Mouse (Mus musculus): ENCODE results near the gene Ly6g6c. TPM values are rescaled to one million over a fixed set of nuclear protein-coding genes. Genes with fewer than 3 reads are reported as not detected.

Gene Ly6g6c
- polyA plus RNA-seq, 1 experiment from 2014 or later, result not detected

DNA sequence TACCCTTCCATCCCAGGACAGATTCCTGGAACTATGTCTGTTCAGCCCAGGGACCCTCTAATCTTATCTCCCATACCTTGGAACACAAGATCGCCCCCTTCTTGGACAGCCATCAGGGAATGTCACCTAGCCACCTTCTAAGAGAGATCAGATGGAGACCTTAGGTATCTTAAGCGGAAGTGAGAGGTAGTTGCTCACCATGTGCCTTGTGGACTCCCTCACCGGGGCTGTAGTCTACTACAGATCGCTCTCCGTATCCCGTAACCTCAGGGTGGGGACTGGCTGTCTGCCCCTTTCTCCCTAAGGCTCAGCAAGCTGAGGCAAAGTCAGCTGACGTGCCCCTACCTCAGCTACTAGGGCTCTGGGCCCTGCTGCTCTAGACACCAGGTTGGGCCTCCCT lies 38.9 kb downstream of the Ly6g6c start:
- Histone ChIP-seq H3K36me3 (ENCODE audit: control insufficient read depth, insufficient read depth, low read length) (peaks cover 13% of the 10 kb centered on the region), H3K9me3 (replicated peaks; ENCODE audit: control insufficient read depth, low read length) (no peaks in the 10 kb centered on the region), H3K27me3 (ENCODE audit: control insufficient read depth, insufficient read depth, low read length) (no peaks in the 10 kb centered on the region), H3K4me3 (ENCODE audit: low read depth, low read length) (no peak overlapping the region), H3K4me1 (ENCODE audit: control insufficient read depth, insufficient read depth, low read length) (peaks cover 10% of the 10 kb centered on the region), H3K9ac (ENCODE audit: low read depth, low read length) (no peak overlapping the region), H3K4me2 (no peak overlapping the region), H3K27ac (ENCODE audit: low read depth, low read length) (no peak overlapping the region)
- WGBS (ENCODE audit: insufficient replicate concordance), result 79% methylated on average over 7 of the region's 7 CpGs
- no peak for ATAC-seq (replicated peaks; ENCODE audit: insufficient number of reproducible peaks, low FRiP score, low TSS enrichment)

DNA sequence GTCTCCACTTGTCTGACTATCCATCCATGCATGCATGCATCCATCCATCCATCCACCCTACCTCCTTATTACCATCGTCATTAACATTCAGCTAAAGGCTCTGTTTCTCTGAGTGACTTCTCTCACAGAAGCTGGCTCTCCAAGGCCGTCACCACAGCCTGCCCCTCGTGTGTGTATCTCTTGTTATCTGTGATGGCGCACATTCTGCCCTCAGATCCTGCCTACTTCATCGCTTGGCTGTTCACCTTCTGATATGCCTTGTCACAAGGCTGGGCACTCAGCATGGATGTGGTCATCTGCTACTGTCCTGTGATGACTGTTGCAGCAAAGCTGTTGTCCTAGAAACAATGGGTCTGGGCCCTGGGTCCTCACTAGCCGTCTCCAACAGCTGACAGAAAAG lies 39.6 kb downstream of the Ly6g6c start:
- ATAC-seq (replicated peaks; ENCODE audit: insufficient number of reproducible peaks, low FRiP score, low TSS enrichment), result no peak
- Histone ChIP-seq H3K36me3 (ENCODE audit: control insufficient read depth, insufficient read depth, low read length) (peaks cover 13% of the 10 kb centered on the region), H3K27ac (ENCODE audit: low read depth, low read length) (no peak overlapping the region), H3K27me3 (ENCODE audit: control insufficient read depth, insufficient read depth, low read length) (no peaks in the 10 kb centered on the region), H3K9me3 (replicated peaks; ENCODE audit: control insufficient read depth, low read length) (no peaks in the 10 kb centered on the region), H3K4me2 (no peak overlapping the region), H3K9ac (ENCODE audit: low read depth, low read length) (no peak overlapping the region), H3K4me1 (ENCODE audit: control insufficient read depth, insufficient read depth, low read length) (peaks cover 10% of the 10 kb centered on the region), H3K4me3 (ENCODE audit: low read depth, low read length) (no peak overlapping the region)
- WGBS (ENCODE audit: insufficient replicate concordance), result 53% methylated on average over 6 of the region's 6 CpGs

GRCm38 (mm10) chr17:35105740-35106389 lies 40.7 kb downstream of the Ly6g6c start:
- H3K9me3 ChIP-seq (replicated peaks; ENCODE audit: control insufficient read depth, low read length), result no peaks in the 10 kb centered on the region
- H3K27me3 ChIP-seq (ENCODE audit: control insufficient read depth, insufficient read depth, low read length), result no peaks in the 10 kb centered on the region
- ATAC-seq (replicated peaks; ENCODE audit: insufficient number of reproducible peaks, low FRiP score, low TSS enrichment), result no peak
- WGBS (ENCODE audit: insufficient replicate concordance), result 25% methylated on average over 13 of the region's 13 CpGs
- H3K27ac ChIP-seq (ENCODE audit: low read depth, low read length), result no peak overlapping the region
- H3K4me3 ChIP-seq (ENCODE audit: low read depth, low read length), result no peak overlapping the region
- H3K36me3 ChIP-seq (ENCODE audit: control insufficient read depth, insufficient read depth, low read length), result peaks cover 10% of the 10 kb centered on the region; the same call in 1 of the 2 replicates
- no peak overlapping the region for H3K9ac ChIP-seq (ENCODE audit: low read depth, low read length)
- peaks cover 12% of the 10 kb centered on the region for H3K4me1 ChIP-seq (ENCODE audit: control insufficient read depth, insufficient read depth, low read length)
- H3K4me2 ChIP-seq, result no peak overlapping the region

DNA sequence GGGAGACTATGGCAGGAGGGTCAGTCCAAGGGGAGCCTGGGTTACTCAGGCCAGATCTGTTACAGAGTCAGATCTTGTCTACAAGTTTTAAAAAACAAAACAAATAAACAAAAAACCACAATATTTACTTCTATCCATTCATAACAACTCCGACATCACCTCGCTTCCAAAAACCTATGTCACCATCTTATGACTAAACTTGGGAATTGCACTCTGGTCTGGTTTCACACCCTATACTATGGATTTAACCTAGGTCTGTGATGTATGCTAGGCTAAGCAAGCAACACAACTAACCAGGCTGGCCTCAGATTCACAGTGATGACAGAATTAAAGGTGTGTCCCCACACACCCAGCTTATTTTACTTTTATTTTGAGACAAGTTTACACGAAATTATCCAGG lies 41.3 kb downstream of the Ly6g6c start:
- H3K9ac ChIP-seq (ENCODE audit: low read depth, low read length), result no peak overlapping the region
- no peaks in the 10 kb centered on the region for H3K27me3 ChIP-seq (ENCODE audit: control insufficient read depth, insufficient read depth, low read length)
- no peak overlapping the region for H3K27ac ChIP-seq (ENCODE audit: low read depth, low read length)
- ATAC-seq (replicated peaks; ENCODE audit: insufficient number of reproducible peaks, low FRiP score, low TSS enrichment), result no peak
- H3K36me3 ChIP-seq (ENCODE audit: control insufficient read depth, insufficient read depth, low read length), result peaks cover 6% of the 10 kb centered on the region; the same call in 1 of the 2 replicates
- H3K4me3 ChIP-seq (ENCODE audit: low read depth, low read length), result no peak overlapping the region
- peaks cover 13% of the 10 kb centered on the region for H3K4me1 ChIP-seq (ENCODE audit: control insufficient read depth, insufficient read depth, low read length)
- 68% methylated on average over 3 of the region's 3 CpGs for WGBS (ENCODE audit: insufficient replicate concordance)
- H3K9me3 ChIP-seq (replicated peaks; ENCODE audit: control insufficient read depth, low read length), result no peaks in the 10 kb centered on the region
- no peak overlapping the region for H3K4me2 ChIP-seq

DNA sequence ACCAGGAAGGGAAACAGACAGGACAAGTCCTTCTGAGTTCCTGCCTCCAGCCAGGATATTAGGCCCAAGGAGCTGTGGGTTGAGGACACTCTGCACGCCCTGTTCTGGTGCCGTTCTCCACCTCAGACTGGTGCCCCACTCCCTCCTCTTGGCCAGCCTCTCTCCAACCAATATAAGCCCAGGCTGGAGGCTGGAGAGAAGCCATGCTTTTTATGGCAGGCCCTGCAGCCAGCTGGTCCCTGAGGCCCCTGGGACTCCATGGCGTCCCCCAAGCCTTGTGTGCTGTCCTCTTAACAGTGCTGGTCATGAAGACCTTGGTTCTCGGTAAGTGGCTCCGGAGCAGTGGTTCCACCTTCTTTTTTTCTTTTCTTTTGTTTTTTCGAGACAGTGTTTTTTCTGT lies 42.9 kb downstream of the Ly6g6c start, which contains the start of gene Ly6g5c:
Ly6g5c (plus strand) TSS at position 183 of the 400 bp plus-strand sequence.
- Histone ChIP-seq H3K4me2 (no peak within 1 kb of the TSS), H3K36me3 (ENCODE audit: control insufficient read depth, insufficient read depth, low read length) (no peaks in the 10 kb centered on the region), H3K4me3 (ENCODE audit: low read depth, low read length) (no peak within 1 kb of the TSS), H3K9ac (ENCODE audit: low read depth, low read length) (no peak within 1 kb of the TSS), H3K27ac (ENCODE audit: low read depth, low read length) (no peak within 1 kb of the TSS), H3K4me1 (ENCODE audit: control insufficient read depth, insufficient read depth, low read length) (peaks cover 5% of the 10 kb centered on the region; the same call in 1 of the 2 replicates), H3K9me3 (replicated peaks; ENCODE audit: control insufficient read depth, low read length) (no peaks in the 10 kb centered on the region), H3K27me3 (ENCODE audit: control insufficient read depth, insufficient read depth, low read length) (no peaks in the 10 kb centered on the region)
- ATAC-seq (replicated peaks; ENCODE audit: insufficient number of reproducible peaks, low FRiP score, low TSS enrichment), result no peak
- 77% methylated on average over 6 of the region's 6 CpGs for WGBS (ENCODE audit: insufficient replicate concordance)

DNA sequence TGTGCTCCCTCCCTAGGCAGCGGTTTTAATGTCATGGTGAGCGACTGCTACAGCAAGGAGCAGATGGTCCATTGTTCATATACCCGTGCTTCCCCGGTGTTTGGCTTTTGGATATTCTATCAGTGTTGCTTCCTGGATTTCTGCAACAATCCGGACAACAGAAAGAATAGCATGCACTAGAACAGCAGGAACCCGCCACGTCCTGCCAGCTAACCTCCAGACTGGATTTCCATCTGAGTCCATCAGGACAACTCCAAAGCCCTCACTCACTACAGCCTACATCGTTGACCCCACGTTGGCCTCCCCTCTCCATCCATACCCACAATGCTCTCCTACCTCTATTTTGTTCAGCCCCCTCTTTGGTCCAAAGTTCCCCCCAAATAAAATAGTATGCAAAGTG lies 46.6 kb downstream of the Ly6g6c start:
- H3K36me3 ChIP-seq (ENCODE audit: control insufficient read depth, insufficient read depth, low read length), result 0 out of 2 replicates have a peak, but pooled peaks cover 6% of the 10 kb centered on the region
- peak overlapping the region; percentile 41; the same call in 1 of the 2 replicates for H3K27ac ChIP-seq (ENCODE audit: low read depth, low read length)
- no peak overlapping the region for H3K9ac ChIP-seq (ENCODE audit: low read depth, low read length)
- no peaks in the 10 kb centered on the region for H3K27me3 ChIP-seq (ENCODE audit: control insufficient read depth, insufficient read depth, low read length)
- 0 out of 2 replicates have a peak, but pooled peaks cover 3% of the 10 kb centered on the region for H3K4me1 ChIP-seq (ENCODE audit: control insufficient read depth, insufficient read depth, low read length)
- peak overlapping the region; percentile 19 for H3K4me2 ChIP-seq
- no peak for ATAC-seq (replicated peaks; ENCODE audit: insufficient number of reproducible peaks, low FRiP score, low TSS enrichment)
- 55% methylated on average over 9 of the region's 9 CpGs for WGBS (ENCODE audit: insufficient replicate concordance)
- H3K9me3 ChIP-seq (replicated peaks; ENCODE audit: control insufficient read depth, low read length), result no peaks in the 10 kb centered on the region
- H3K4me3 ChIP-seq (ENCODE audit: low read depth, low read length), result no peak overlapping the region

DNA sequence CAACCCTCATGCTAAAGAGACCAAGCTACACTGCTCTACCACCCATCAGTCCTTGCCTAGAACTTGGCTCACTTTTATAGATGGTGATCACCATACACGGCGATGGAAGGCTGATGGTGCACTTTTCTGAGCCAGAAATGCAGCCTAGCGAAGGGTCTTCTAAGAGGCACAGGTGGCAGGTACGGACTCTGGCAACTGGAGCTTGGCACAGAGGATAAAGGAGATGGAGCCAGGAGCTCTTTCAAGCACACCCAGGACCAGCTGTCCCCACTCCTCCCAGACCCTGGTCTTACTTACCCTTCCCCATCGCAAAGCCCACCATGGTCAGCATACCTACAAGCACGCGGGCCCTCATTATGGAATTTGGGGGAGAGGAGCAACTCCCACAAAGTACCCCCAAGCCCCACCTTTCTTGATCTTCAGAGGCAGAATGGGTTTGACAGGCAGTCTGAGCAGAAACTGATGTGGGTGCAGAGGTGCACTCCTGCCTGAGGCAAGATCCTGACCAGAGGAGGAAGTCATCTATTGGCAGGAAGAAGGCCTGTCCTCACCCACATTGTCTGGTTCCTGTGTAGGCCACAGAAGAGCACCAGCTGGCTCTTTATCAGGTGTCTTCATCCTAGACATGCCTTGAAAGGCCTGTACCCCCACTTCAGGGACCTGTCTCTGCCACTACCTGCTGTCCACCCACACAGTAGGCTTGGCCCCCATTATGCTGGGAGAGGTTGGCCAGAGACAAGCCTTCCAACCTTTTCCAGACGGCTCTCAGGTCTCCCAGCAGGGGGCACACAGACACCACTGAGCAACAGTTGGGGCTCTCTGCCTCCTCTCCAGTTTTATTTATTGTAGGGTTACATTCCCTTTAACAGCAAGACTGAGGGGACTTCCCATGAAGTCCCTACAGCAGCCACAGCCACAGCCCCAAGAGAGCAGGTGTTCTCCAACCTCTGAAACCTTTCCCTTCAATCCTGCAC lies 50.1 kb downstream of the Ly6g6c start, which contains the start of gene Ly6g5b:
Ly6g5b (minus strand) TSS at position 383 of the 974 bp plus-strand sequence.
- Histone ChIP-seq H3K9me3 (replicated peaks; ENCODE audit: control insufficient read depth, low read length) (no peaks in the 10 kb centered on the region), H3K9ac (ENCODE audit: low read depth, low read length) (no peak within 1 kb of the TSS), H3K27me3 (ENCODE audit: control insufficient read depth, insufficient read depth, low read length) (no peaks in the 10 kb centered on the region), H3K4me3 (ENCODE audit: low read depth, low read length) (no peak within 1 kb of the TSS), H3K36me3 (ENCODE audit: control insufficient read depth, insufficient read depth, low read length) (peaks cover 18% of the 10 kb centered on the region), H3K27ac (ENCODE audit: low read depth, low read length) (no peak within 1 kb of the TSS), H3K4me2 (no peak within 1 kb of the TSS), H3K4me1 (ENCODE audit: control insufficient read depth, insufficient read depth, low read length) (peaks cover 8% of the 10 kb centered on the region; the same call in 1 of the 2 replicates)
- no peak for ATAC-seq (replicated peaks; ENCODE audit: insufficient number of reproducible peaks, low FRiP score, low TSS enrichment)
- WGBS (ENCODE audit: insufficient replicate concordance), result 81% methylated on average over 8 of the region's 8 CpGs
